Mouse (Mus musculus): Measurements from ENCODE around the gene AF067063. TPM values are rescaled to one million over a fixed set of nuclear protein-coding genes. Genes with fewer than 3 reads are reported as not detected.
"Not testable (repeated sequence)": the region's sequence is repeated elsewhere in the genome, so short reads cannot be mapped to it uniquely, and the experiment has no call there.

AF067063 gene
- not detected in 2 replicates for polyA plus RNA-seq (2012; rRNA removed)

DNA sequence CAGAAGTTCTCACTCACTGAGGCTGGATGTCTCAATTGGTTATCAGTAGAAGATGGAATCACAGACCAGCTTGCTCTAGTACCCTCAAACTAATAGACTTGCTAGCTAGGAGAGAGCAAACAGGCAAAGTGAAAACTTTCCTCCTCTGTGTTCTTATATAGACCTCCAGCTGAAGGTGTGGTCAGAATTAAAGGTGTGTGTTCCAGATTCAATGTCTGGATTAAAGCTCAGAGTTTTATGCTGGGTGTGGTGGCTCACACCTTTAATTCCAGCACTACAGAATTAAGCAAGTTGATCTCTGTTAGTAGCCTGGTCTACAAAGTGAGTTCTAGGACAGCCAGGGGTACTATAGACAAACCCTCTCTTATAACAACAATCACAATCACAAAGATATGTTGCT, at the start of gene AF067063:
TSS of gene AF067063 (minus strand) at position 101 of the 400 bp plus-strand sequence.
- H3K4me1 ChIP-seq (ENCODE audit: control insufficient read depth, insufficient read depth, low read length); H3K4me3 ChIP-seq (ENCODE audit: insufficient read depth, low read length); H3K27ac ChIP-seq (ENCODE audit: insufficient read depth, low read length): not testable (repeated sequence)

GRCm38 (mm10) chr13:119864395-119864999, 34.5 kb upstream of the AF067063 start:
- not testable (repeated sequence) for H3K27ac ChIP-seq (ENCODE audit: insufficient read depth, low read length); H3K4me1 ChIP-seq (ENCODE audit: control insufficient read depth, insufficient read depth, low read length); H3K4me3 ChIP-seq (ENCODE audit: insufficient read depth, low read length)

- H3K27ac ChIP-seq (ENCODE audit: insufficient read depth, low read length); H3K4me1 ChIP-seq (ENCODE audit: control insufficient read depth, insufficient read depth, low read length); H3K4me3 ChIP-seq (ENCODE audit: insufficient read depth, low read length): not testable (repeated sequence)
These were observed 32.4 kb upstream of the AF067063 start for GRCm38 (mm10) chr13:119862399-119862798.

DNA sequence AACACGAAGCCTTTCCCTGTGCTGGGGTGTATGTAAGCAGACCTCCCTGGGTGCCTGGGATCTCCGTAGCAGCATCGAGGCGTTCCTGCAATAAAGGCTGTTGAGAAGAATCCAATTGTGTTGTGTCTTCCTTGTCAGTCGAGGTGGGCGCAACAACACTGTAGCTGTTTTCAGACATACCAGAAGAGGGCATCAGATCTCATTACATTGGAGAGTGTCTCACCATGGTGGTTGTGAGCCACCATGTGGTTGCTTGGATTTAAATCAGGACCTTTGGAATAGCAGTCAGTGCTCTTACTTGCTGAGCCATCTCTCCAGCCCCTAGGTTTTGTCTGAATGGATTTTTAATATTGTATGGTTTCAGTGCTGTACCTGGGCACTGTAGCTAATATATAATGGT, 10.0 kb upstream of the AF067063 start:
- TF ChIP-seq CTCF (IDR thresholded peaks at IDR 0.05; ENCODE audit: extremely low read depth, insufficient read depth, low read length): peak; percentile 25; the same call in 1 of the 2 replicates
- not testable (repeated sequence) for H3K4me3 ChIP-seq (ENCODE audit: insufficient read depth, low read length); H3K27ac ChIP-seq (ENCODE audit: insufficient read depth, low read length); H3K4me1 ChIP-seq (ENCODE audit: control insufficient read depth, insufficient read depth, low read length)

- not testable (repeated sequence) for H3K4me3 ChIP-seq (ENCODE audit: insufficient read depth, low read length); H3K27ac ChIP-seq (ENCODE audit: insufficient read depth, low read length); H3K4me1 ChIP-seq (ENCODE audit: control insufficient read depth, insufficient read depth, low read length)
- 0 out of 2 replicates have a peak, but pooled peaks have one; percentile 1 for TF ChIP-seq CTCF (IDR thresholded peaks at IDR 0.05; ENCODE audit: extremely low read depth, insufficient read depth, low read length)
These were observed 7.8 kb upstream of the AF067063 start for GRCm38 (mm10) chr13:119837719-119838337.

DNA sequence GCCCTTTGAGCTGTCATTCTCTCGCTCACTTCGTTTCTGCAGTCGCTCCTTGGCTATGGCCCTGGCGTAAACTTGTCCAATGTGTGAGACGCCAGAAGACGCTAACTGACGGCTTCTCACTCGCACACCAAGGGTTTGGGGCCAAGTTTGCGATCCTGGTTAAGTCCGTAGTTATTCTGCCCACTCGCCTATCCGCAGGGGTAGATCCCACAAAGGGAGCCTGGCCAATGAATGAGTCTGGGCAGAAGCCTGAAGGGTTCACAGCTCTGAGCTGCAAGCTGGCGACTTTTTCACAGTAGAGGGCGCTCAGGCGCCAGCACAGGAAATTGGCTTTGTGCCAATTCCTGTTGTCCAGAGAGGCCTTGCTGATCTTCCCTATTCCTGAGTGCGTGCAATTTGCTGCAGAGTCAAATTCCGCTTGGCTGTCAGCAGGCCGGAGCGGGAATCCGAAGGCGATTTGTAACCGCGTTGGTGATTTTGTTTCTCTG, 6.4 kb upstream of the AF067063 start:
- H3K27ac ChIP-seq (ENCODE audit: insufficient read depth, low read length); H3K4me1 ChIP-seq (ENCODE audit: control insufficient read depth, insufficient read depth, low read length): not testable (repeated sequence)
- peak overlapping the region; percentile 27; the same call in 1 of the 2 replicates for H3K4me3 ChIP-seq (ENCODE audit: insufficient read depth, low read length)

DNA sequence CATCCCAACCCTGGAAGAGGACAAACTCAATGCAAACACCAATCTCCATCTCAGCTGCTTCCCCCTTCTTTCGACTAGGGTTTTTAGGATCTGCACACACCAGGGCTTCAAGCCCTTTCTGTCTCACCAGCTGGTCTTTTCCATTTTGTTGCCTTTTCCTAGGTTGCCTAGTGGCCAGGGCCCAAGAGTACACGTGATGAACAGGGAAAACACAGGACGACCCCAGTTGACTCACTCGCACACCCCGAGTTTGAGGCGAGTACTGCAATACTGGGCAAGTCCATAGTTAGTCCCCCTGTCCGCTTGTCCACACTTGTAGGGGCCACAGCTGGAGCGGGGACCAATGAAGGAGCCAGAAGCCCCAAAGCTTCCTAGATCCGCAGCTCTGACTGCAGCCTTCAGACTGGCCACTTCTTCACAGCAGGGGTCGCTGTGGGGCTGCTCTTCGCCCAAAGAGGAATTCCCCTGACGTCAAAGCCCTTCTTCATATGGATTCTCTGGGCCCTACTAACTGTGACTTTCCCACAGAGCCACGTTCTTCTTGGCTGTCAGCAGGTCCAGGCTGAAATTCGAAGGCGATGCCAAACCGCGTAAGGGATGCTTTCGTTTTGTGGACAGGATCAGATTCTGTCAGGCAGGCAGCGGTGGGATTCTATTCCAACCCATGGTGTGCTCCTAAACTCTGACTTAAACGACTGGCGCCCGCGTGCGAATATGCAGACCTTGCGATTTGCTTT, 5.5 kb upstream of the AF067063 start, which contains the start of gene D13Ertd608e:
TSS of gene D13Ertd608e (plus strand) at position 687 of the 737 bp plus-strand sequence.
- not testable (repeated sequence) for H3K4me1 ChIP-seq (ENCODE audit: control insufficient read depth, insufficient read depth, low read length); H3K27ac ChIP-seq (ENCODE audit: insufficient read depth, low read length)
- H3K4me3 ChIP-seq (ENCODE audit: insufficient read depth, low read length): peak within 1 kb of the TSS; percentile 27; the same call in 1 of the 2 replicates
- TF ChIP-seq CTCF (IDR thresholded peaks at IDR 0.05; ENCODE audit: extremely low read depth, insufficient read depth, low read length): 0 out of 2 replicates have a peak, but pooled peaks have one; percentile 10

GRCm38 (mm10) chr13:119817579-119818206, 12.3 kb downstream of the AF067063 start:
- Histone ChIP-seq H3K4me3 (ENCODE audit: insufficient read depth, low read length) (no peak overlapping the region), H3K4me1 (ENCODE audit: control insufficient read depth, insufficient read depth, low read length) (no peaks in the 10 kb centered on the region), H3K27ac (ENCODE audit: insufficient read depth, low read length) (no peak overlapping the region)
- no peak for TF ChIP-seq POLR2A (IDR thresholded peaks at IDR 0.05; ENCODE audit: extremely low read depth, insufficient read depth, low read length)
- no peak for TF ChIP-seq CTCF (IDR thresholded peaks at IDR 0.05; ENCODE audit: extremely low read depth, insufficient read depth, low read length)

- H3K27ac ChIP-seq (ENCODE audit: insufficient read depth, low read length): no peak overlapping the region
These were observed 13.2 kb downstream of the AF067063 start for GRCm38 (mm10) chr13:119816798-119817197.

DNA sequence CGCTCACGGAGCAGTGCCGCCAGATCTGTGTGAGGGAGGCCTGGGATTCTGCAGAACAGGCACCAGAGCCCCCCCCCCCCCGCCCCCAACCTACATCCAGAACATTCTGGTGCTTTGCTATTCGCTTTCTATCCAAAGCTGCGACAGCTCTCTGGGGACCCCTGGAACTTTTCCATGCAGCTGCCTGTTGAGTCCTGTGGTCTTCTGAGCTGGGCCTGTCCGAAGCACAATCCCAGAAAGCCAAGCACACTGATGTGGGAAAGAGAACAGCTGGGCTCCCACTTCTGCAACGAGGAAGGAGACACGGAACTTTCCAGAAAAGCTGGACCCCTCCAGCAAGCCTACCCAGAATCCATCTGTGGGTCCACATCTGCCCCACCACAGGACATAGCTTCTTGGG, 20.0 kb downstream of the AF067063 start:
- TF ChIP-seq POLR2A (IDR thresholded peaks at IDR 0.05; ENCODE audit: extremely low read depth, insufficient read depth, low read length) (no peak), CTCF (IDR thresholded peaks at IDR 0.05; ENCODE audit: extremely low read depth, insufficient read depth, low read length) (no peak)
- no peak overlapping the region for H3K4me3 ChIP-seq (ENCODE audit: insufficient read depth, low read length)
- no peaks in the 10 kb centered on the region for H3K4me1 ChIP-seq (ENCODE audit: control insufficient read depth, insufficient read depth, low read length)
- no peak overlapping the region for H3K27ac ChIP-seq (ENCODE audit: insufficient read depth, low read length)

More at GRCm38 (mm10) chr13:119816798-119817197, 13.2 kb downstream of the AF067063 start:
- Histone ChIP-seq H3K4me3 (ENCODE audit: insufficient read depth, low read length) (no peak overlapping the region), H3K4me1 (ENCODE audit: control insufficient read depth, insufficient read depth, low read length) (no peaks in the 10 kb centered on the region)
- TF ChIP-seq POLR2A (IDR thresholded peaks at IDR 0.05; ENCODE audit: extremely low read depth, insufficient read depth, low read length) (no peak), CTCF (IDR thresholded peaks at IDR 0.05; ENCODE audit: extremely low read depth, insufficient read depth, low read length) (no peak)
